Mouse (Mus musculus) cerebellum, adult 9-11 months (tissue): ENCODE data around the gene Col4a1.

ENCODE experiments used
- DNase-seq: peaks from one replicate; pipeline ENCODE4 v3.0.0; 2022

The Col4a1 gene

DNA sequence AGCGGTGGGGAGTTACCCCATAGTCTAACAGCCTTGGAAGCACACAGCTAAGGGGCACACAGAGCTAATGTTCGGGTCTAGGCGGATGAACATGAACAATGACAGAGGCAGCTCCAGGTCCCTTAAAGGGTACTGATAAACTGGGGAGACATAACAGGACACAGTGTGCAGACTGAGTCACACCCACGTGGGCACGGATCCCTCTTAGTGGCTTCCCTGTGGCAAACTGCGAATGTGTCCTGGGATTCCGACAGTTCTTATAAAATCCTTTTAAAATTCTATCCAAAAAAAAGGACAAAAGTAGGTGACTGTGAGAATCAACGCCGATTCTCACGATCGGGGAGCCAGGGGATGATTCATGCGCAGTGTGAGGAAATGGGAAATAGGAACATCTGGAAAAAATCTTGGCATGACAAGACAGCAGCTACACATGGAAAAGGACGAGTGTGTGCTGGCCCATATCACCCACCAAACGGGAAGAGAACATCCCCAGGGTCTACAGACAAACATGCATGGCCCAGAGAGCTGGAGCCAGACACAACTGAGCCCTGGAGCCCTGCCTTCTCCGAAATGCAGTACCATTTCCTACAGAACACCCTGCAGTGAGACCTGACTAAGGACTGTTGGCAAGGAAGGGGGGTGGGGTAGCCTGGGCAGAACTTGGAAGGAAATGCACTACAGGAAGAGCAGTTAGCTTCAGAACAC is 50.4 kb downstream of the Col4a1 start:
- DNase-seq, result no peak

DNA sequence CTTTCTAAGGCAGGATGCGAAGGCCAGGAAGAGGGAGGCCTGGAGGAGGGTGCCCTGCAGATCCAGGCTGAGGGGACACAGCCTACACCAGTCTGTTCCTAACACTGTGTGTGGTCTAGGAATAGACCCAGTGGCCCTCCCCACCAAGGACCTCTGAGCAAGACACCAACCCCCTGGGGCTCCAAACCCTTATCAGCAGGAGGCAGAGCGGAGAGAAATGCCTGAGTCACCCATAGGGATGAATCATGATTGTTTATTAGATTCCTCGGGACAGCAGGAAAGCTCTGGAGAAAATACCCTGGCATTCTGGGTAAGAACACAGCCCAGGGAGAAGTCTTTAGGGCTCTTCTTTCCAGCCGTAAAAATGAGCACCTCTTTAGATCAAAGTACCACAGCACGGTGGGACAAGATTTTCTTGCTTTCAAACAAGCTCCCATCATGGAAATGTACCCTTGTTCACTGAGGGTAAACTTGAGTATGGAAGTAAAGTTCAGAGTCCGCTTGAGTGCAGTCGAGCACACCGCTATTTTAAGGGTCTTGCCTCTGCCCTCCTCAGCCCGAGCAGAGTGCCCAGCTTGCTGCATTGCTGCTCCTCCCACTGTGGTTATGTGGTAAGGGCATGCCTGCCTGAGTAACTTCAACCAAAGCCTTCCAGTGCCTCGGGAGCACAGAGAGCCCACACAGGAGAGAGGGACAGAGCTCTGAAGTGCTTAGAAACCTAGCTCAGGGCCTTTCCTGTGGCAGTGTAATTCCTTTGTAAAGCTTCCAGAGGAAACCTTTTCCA is 52.6 kb downstream of the Col4a1 start:
- DNase-seq, result no peak

GRCm38 (mm10) chr8:11258517-11259136 is 54.0 kb downstream of the Col4a1 start:
- no peak for DNase-seq

DNA sequence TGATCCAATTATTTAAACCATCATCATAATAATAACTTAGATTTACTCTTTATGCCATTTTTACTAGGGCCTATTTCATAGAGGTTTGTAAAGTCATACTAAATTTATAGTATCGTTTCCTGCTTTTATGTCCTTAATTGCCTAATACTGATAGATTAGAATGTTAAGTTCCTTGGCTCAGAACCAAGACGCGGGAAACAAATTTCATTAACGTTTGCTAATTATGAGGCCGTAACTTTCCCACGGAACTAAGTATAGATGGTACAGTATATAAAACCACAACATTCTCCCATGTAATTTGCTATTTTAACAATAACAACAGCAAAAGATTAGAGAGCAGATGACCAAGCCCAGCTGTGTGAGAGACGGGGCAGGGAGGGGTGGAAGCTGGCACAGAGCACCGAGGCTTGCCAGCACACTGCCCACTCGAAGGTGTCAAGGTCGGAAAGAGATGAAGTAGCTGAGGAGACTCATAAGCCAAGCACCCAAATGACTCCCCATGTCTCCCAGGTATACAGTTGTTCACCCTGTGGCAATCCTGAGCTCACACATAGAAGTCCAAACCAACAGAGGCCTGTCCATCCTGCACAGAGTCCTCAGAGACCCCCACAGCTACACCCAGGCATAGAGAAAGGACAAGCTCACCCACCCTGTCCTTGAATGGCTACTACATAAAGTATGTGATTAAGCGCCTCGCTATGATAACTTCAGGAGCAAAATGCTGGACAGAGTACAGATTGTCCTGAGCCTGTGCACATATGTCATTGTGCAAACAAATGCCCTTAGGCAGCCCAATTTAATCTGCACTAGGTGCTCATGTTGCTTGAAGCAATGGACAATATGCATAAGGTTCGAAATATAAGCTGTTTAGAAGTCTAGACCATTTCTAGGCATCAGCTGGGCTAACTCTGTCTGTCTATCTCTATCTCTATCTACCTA is 55.3 kb downstream of the Col4a1 start:
- no peak for DNase-seq

DNA sequence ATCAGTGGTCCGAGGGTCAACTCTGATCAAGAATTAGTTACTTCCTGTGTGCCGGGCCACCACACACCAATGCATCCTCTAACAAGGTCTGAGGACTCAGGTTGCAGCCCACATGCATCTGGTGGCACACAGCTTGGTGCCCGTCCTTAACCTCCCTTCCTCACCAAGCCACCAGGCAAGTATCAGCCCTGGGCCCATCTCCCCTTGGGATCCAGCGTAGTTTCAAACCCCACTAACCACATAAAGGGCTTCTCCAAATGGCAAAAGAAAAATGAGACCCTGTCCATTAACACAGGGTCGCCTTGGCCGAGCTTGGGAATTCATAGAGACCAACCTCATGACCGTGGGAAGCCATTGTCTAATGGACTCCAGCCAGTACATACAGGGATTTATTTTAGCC is 56.2 kb downstream of the Col4a1 start:
- no peak for DNase-seq

- no peak for DNase-seq
Measured at GRCm38 (mm10) chr8:11255680-11256079, 56.9 kb downstream of the Col4a1 start.

DNA sequence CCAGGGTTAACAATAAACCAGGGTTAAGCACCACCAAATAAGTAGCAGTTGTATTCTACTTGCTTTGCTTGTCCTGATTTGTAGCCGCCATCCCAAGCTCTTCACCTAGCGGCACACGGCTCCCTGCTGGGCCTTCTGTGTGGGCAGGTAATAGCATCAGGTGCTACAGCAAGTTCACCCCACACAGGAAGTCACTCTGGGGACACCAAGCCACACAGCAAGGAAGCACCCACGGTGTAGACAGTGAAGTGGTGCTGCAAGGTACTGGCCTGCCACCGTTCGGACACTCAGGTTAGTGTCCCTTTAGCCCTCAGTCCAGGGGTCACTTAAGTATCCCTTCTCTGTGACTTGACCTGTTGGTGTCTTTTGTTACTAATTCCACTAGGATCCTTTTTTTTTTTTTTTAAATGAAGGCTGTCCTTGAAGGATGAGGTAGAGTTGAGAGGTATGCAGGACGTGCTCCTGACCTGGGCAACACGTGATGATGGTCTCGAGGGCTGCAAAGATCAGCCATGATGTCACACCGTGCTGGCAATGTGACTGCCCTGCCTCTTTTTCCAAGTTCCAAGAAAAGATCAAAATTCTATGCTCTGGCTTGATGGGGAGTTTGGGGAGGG is 57.6 kb downstream of the Col4a1 start:
- no peak for DNase-seq

- no peak for DNase-seq
Measured at GRCm38 (mm10) chr8:11254510-11254909, 58.1 kb downstream of the Col4a1 start.

DNA sequence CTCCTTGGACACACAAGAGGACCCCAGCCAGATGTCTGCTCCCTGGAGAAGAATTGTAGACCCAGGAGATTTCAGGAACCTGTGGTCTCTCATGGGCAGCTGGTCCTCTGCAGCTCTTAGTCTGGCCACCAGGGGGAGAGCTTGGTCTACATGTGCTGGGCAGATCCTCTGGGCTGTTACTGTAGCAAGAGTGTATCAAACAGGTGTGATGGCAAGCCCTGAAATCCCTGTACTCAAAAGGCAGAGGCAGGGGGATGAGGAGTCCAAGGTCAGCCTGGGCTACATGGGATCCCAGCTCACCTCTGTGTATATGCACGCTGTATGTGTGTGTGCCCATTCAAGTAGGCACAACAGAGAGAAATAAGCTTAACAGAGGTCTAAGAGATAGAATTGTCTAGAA is 59.1 kb downstream of the Col4a1 start:
- DNase-seq, result peak; percentile 48

DNA sequence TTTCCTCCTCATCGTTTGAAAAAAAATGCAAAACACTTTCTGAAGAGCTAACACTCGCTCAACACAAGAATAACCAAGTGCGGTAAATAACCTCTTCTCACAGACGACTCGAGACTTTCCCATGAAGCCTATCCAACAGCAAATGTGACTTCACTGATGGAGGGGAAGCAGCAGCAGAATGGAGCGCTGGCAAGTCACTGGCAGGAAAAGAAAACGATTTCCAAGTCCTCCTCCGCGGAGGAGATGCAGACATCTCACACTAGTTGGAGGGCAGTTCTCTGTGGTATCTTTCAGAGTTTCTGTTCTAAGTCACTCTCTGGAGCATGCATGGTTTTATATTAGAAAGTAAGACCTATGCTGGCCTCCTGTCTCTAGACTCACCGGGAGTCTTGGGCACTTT is 59.6 kb downstream of the Col4a1 start:
- no peak for DNase-seq

GRCm38 (mm10) chr8:11252235-11252774 is 60.3 kb downstream of the Col4a1 start:
- no peak for DNase-seq

DNA sequence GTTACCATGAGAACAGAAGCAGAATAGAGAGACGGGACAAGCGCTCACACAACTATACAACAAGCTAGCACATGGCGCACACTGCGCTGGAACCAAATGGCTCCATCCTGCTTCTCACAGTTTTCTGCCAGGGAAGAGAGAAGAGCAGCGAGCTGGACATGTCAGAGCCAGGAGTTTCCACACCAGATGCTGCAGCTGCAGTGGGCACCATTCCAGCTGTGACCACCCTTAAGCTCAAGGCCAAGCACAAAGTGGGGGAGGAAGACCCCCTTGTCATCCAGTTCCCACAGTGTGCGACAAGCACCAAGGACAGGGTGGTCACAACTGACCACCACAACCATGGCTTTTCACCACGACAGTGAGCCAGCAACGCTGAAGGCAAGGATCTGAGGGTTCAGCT is 62.5 kb downstream of the Col4a1 start:
- no peak for DNase-seq

DNA sequence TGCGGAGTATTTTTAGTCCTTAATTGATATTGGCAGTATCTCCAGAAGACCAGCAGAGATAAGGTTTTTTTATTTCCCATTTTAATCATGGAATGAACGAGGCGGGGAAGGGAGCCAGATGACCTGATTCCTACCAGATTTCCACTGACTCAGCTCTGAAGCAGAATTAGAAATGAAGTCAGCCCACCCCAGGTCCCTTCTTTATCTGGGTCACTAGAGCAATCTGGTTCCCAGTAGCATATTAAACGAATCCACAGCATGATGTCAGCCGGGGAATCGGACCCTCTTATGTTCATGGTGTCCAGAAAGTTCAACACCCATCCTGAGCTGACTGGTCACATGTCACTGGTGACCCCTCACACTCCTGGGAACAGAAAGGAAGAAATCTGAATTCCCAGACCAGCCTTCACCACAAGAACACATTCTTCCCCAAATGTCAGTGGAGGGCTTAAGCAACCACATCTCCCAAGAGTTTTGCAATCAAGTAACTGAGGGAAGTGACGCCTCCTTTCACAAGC is 63.0 kb downstream of the Col4a1 start:
- peak; percentile 30 for DNase-seq

- no peak for DNase-seq
Measured at GRCm38 (mm10) chr8:11248712-11249111, 63.9 kb downstream of the Col4a1 start.

DNA sequence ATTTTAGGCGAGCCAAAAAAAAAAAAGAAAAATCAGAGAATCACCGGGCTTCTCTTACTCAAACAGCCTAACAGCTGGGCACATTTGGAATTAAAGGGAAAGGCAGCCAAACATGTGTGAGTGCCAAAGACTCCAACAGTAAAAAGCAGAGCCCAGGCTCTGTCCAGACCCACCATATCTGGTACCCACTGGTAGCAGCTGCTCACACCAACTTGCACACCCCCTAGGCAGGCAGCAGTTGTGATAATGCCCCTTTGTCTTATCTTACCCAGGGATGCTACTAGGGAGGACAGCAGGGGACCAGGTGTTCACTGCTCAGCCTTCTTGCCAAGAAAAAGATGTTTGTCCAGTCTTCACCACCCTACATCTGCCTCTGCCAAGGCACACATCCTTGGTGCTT is 71.1 kb downstream of the Col4a1 start:
- no peak for DNase-seq

DNA sequence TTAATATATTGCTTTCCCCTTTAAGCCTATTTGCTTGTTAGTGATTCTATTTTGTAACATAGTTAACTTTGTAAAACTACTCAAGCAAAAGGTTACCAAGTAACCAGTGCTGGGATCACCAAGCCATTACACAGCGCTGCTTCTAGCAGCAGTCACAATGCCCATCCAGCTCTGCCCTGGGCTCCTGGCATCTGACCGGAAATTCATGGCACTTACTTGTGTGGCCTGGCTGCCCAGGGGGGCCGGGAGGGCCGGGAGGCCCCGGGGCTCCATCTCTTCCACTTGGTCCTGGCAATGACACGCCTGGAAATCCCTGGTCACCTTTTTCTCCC is 77.8 kb downstream of the Col4a1 start:
- DNase-seq, result no peak

- DNase-seq, result no peak
Measured at GRCm38 (mm10) chr8:11234151-11234878, 78.3 kb downstream of the Col4a1 start.

- DNase-seq, result no peak
Measured at GRCm38 (mm10) chr8:11233009-11233408, 79.6 kb downstream of the Col4a1 start.

GRCm38 (mm10) chr8:11230277-11230676 is 82.3 kb downstream of the Col4a1 start:
- no peak for DNase-seq

DNA sequence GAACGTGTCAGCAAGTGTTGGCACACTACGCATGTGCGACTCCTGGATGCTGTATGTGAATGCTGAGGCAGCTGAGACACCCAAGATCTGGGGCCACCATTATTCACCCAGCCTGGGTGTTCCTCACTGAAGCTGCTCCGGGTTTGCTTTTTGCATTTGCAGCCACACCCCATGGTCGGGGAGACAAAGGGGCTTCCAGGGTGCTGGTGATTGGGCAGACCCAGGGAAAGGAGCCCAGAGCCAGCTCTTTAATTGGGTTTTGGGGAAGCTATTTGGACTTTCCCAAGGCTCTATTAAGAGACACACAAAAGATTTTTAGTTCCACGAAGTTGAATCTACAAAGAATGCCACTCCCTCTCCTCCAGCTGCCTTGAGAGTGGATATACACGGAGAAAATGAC is 85.2 kb downstream of the Col4a1 start:
- no peak for DNase-seq
